Mouse (Mus musculus): ENCODE results near the gene Mars.
"Not testable (repeated sequence)": the region's sequence is repeated elsewhere in the genome, so short reads cannot be mapped to it uniquely, and the experiment has no call there.

The Mars gene

GRCm38 (mm10) chr10:127336952-127337351, 25.4 kb upstream of the Mars start:
- no peak for DNase-seq

- no peak for DNase-seq
Measured at GRCm38 (mm10) chr10:127335271-127335670, 23.7 kb upstream of the Mars start.

GRCm38 (mm10) chr10:127333152-127333551, 21.6 kb upstream of the Mars start:
- DNase-seq: peak in 1 of 2 experiments; percentile 39

- DNase-seq: peak in 1 of 2 experiments; percentile 54
Measured at GRCm38 (mm10) chr10:127332211-127332874, 20.8 kb upstream of the Mars start.

- DNase-seq: no peak
Measured at GRCm38 (mm10) chr10:127330212-127330611, 18.6 kb upstream of the Mars start.

GRCm38 (mm10) chr10:127327461-127328145, 16.0 kb upstream of the Mars start:
- peak; percentile 72 to 77 for DNase-seq

GRCm38 (mm10) chr10:127326828-127327227, 15.2 kb upstream of the Mars start:
- DNase-seq: peak in 1 of 2 experiments; percentile 43

- peak; percentile 45 to 53 for DNase-seq
Measured at GRCm38 (mm10) chr10:127326017-127326801, 14.6 kb upstream of the Mars start.

GRCm38 (mm10) chr10:127325454-127326016, 13.9 kb upstream of the Mars start:
- no peak for DNase-seq

GRCm38 (mm10) chr10:127324495-127324894, 12.9 kb upstream of the Mars start:
- peak; percentile 58 to 62 for DNase-seq

GRCm38 (mm10) chr10:127323131-127323855, 11.7 kb upstream of the Mars start:
- no peak for DNase-seq

GRCm38 (mm10) chr10:127322669-127323068, 11.1 kb upstream of the Mars start:
- no peak for DNase-seq

- DNase-seq: no peak
Measured at GRCm38 (mm10) chr10:127322178-127322577, 10.6 kb upstream of the Mars start.

GRCm38 (mm10) chr10:127321621-127322020, 10.0 kb upstream of the Mars start, which contains the start of gene Arhgap9:
Gene Arhgap9, plus strand, starts transcription at chr10:127321964.
- no peak for DNase-seq

GRCm38 (mm10) chr10:127319969-127320368, 8.4 kb upstream of the Mars start:
- DNase-seq: no peak

- no peak for DNase-seq
Measured at GRCm38 (mm10) chr10:127318009-127318408, 6.4 kb upstream of the Mars start.

- no peak for DNase-seq
Measured at GRCm38 (mm10) chr10:127317277-127317676, 5.7 kb upstream of the Mars start.

GRCm38 (mm10) chr10:127314950-127315349, 3.4 kb upstream of the Mars start:
- not testable (repeated sequence) for DNase-seq

GRCm38 (mm10) chr10:127313516-127313915, 1.9 kb upstream of the Mars start:
- DNase-seq: not testable (repeated sequence)

- no peak for DNase-seq
Measured at GRCm38 (mm10) chr10:127312858-127313257, 1.3 kb upstream of the Mars start.

GRCm38 (mm10) chr10:127312356-127312676, 730 bp upstream of the Mars start:
- peak; percentile 93 for DNase-seq

Measured in cerebellum, postnatal 10 days (tissue).